Mouse (Mus musculus): ENCODE measurements around the gene Ahnak. TPM values are rescaled to one million over a fixed set of nuclear protein-coding genes. Genes with fewer than 3 reads are reported as not detected.
"Not testable (repeated sequence)": the region's sequence is repeated elsewhere in the genome, so short reads cannot be mapped to it uniquely, and the experiment has no call there.

Ahnak gene
- total RNA-seq, 2 experiments from 2014 or later: 18.1 to 19.9 TPM

GRCm38 (mm10) chr19:9087821-9088220 is 98.7 kb downstream of the Ahnak start, which contains the start of gene Scgb1a1:
Gene Scgb1a1 (minus strand): TSS chr19:9087958.
- no peak for DNase-seq (ENCODE audit: low spot score in 2 of 2)

- DNase-seq (ENCODE audit: low spot score in 2 of 2): no peak
These were observed 101.1 kb downstream of the Ahnak start for GRCm38 (mm10) chr19:9090191-9090590.

GRCm38 (mm10) chr19:9090709-9091108 is 101.6 kb downstream of the Ahnak start:
- DNase-seq (ENCODE audit: low spot score in 2 of 2): no peak

- no peak for DNase-seq (ENCODE audit: low spot score in 2 of 2)
These were observed 106.0 kb downstream of the Ahnak start for GRCm38 (mm10) chr19:9095111-9095510.

GRCm38 (mm10) chr19:9097441-9097840 is 108.4 kb downstream of the Ahnak start:
- no peak for DNase-seq (ENCODE audit: low spot score in 2 of 2)

GRCm38 (mm10) chr19:9099751-9100150 is 110.7 kb downstream of the Ahnak start:
- DNase-seq (ENCODE audit: low spot score in 2 of 2): no peak

- no peak for DNase-seq (ENCODE audit: low spot score in 2 of 2)
These were observed 111.4 kb downstream of the Ahnak start for GRCm38 (mm10) chr19:9100297-9101061.

GRCm38 (mm10) chr19:9101062-9101457 is 112.0 kb downstream of the Ahnak start:
- no peak for DNase-seq (ENCODE audit: low spot score in 2 of 2)

- DNase-seq (ENCODE audit: low spot score in 2 of 2): no peak
These were observed 114.9 kb downstream of the Ahnak start for GRCm38 (mm10) chr19:9103986-9104385.

GRCm38 (mm10) chr19:9105101-9105685 is 116.1 kb downstream of the Ahnak start:
- no peak for DNase-seq (ENCODE audit: low spot score in 2 of 2)

GRCm38 (mm10) chr19:9106096-9106495 is 117.0 kb downstream of the Ahnak start:
- no peak for DNase-seq (ENCODE audit: low spot score in 2 of 2)

GRCm38 (mm10) chr19:9106751-9107378 is 117.8 kb downstream of the Ahnak start:
- DNase-seq (ENCODE audit: low spot score in 2 of 2): no peak

GRCm38 (mm10) chr19:9107379-9107755 is 118.3 kb downstream of the Ahnak start:
- DNase-seq (ENCODE audit: low spot score in 2 of 2): no peak

- no peak for DNase-seq (ENCODE audit: low spot score in 2 of 2)
These were observed 119.5 kb downstream of the Ahnak start for GRCm38 (mm10) chr19:9108536-9108935.

- peak in 1 of 2 experiments; percentile 77 for DNase-seq (ENCODE audit: low spot score in 2 of 2)
These were observed 121.2 kb downstream of the Ahnak start for GRCm38 (mm10) chr19:9110182-9110869.

- no peak for DNase-seq (ENCODE audit: low spot score in 2 of 2)
These were observed 123.0 kb downstream of the Ahnak start for GRCm38 (mm10) chr19:9112043-9112442.

- no peak for DNase-seq (ENCODE audit: low spot score in 2 of 2)
These were observed 127.2 kb downstream of the Ahnak start for GRCm38 (mm10) chr19:9116268-9116667.

- no peak for DNase-seq (ENCODE audit: low spot score in 2 of 2)
These were observed 128.2 kb downstream of the Ahnak start for GRCm38 (mm10) chr19:9117275-9117674.

- no peak for DNase-seq (ENCODE audit: low spot score in 2 of 2)
These were observed 130.8 kb downstream of the Ahnak start for GRCm38 (mm10) chr19:9119655-9120425.

GRCm38 (mm10) chr19:9122390-9122789 is 133.3 kb downstream of the Ahnak start:
- no peak for DNase-seq (ENCODE audit: low spot score in 2 of 2)

- not testable (repeated sequence) for DNase-seq (ENCODE audit: low spot score in 2 of 2)
These were observed 134.9 kb downstream of the Ahnak start for GRCm38 (mm10) chr19:9123986-9124385.
